Mouse (Mus musculus) hindbrain, embryonic 15.5 days (tissue): Measurements from ENCODE around the gene Stk11. TPM values are rescaled to one million over a fixed set of nuclear protein-coding genes. Genes with fewer than 3 reads are reported as not detected.
"Not testable (repeated sequence)": the region's sequence is repeated elsewhere in the genome, so short reads cannot be mapped to it uniquely, and the experiment has no call there.

Experiments used
- ATAC-seq: fragments of 200-750 bp; cut with Nextera tagmentation; 2 replicates; pipeline ENCODE4 v1.8.0; 2017; ENCODE audit warnings: low read depth, moderate number of reproducible peaks, moderate TSS enrichment; ENCODE audit not compliant: low FRiP score
- H3K27ac ChIP-seq: fragments of 300-500 bp; sonication (generic); replicated peaks from 2 replicates; pipeline ENCODE4 v1.5.1; 2015; ENCODE audit warnings: mild to moderate bottlenecking, inconsistent platforms
- H3K27me3 ChIP-seq: fragments of 300-500 bp; sonication (generic); 2 replicates; pipeline ENCODE4 v1.6.1; 2015; ENCODE audit warnings: control low read depth, inconsistent platforms
- H3K36me3 ChIP-seq: fragments of 300-500 bp; sonication (generic); 2 replicates; pipeline ENCODE4 v1.6.1; 2015; ENCODE audit warnings: control low read depth, inconsistent platforms
- H3K4me1 ChIP-seq: fragments of 300-500 bp; sonication (generic); replicated peaks from 2 replicates; pipeline ENCODE4 v1.6.1; 2015; ENCODE audit warnings: control low read depth, inconsistent platforms
- H3K4me2 ChIP-seq: fragments of 300-500 bp; sonication (generic); 2 replicates; pipeline ENCODE4 v1.6.1; 2015; ENCODE audit warnings: moderate library complexity, mild to moderate bottlenecking, inconsistent platforms
- H3K4me3 ChIP-seq: fragments of 300-500 bp; sonication (generic); 2 replicates; pipeline ENCODE4 v1.5.1; 2015; ENCODE audit warnings: mild to moderate bottlenecking, inconsistent platforms
- H3K9ac ChIP-seq: fragments of 300-500 bp; sonication (generic); 2 replicates; pipeline ENCODE4 v1.6.1; 2015; ENCODE audit warnings: inconsistent platforms
- H3K9me3 ChIP-seq: fragments of 300-500 bp; sonication (generic); 2 replicates; pipeline ENCODE4 v1.6.1; 2016; ENCODE audit warnings: control low read depth, inconsistent platforms
- WGBS: fragments of 180-500 bp; shearing (Covaris S2); methylation state at CpG from one replicate; pipeline ENCODE4 v1.1.7; 2015; 5-methylcytosine and 5-hydroxymethylcytosine counted together
- polyA plus RNA-seq: library from polyadenylated mRNA; unstranded; fragments of >200 nt; fragmentation: Nextera tagmentation; extraction: Ambion mirVana; gene quantifications from 2 replicates; pipeline ENCODE4 v1.2.1, GENCODE M21; 2015

Gene Stk11
- polyA plus RNA-seq, 1 experiment from 2014 or later: 20.0 TPM

GRCm38 (mm10) chr10:80163721-80164120 is 48.1 kb downstream of the Stk11 start:
- Histone ChIP-seq H3K27me3 (no peaks in the 10 kb centered on the region), H3K4me2 (peak overlapping the region; percentile 88; the same call in 1 of the 2 replicates), H3K4me3 (no peak overlapping the region), H3K9ac (no peak overlapping the region), H3K27ac (no peak overlapping the region), H3K9me3 (no peaks in the 10 kb centered on the region), H3K36me3 (no peaks in the 10 kb centered on the region), H3K4me1 (peaks cover 66% of the 10 kb centered on the region)
- ATAC-seq: no peak
- 80% methylated on average over 8 of the region's 8 CpGs for WGBS

DNA sequence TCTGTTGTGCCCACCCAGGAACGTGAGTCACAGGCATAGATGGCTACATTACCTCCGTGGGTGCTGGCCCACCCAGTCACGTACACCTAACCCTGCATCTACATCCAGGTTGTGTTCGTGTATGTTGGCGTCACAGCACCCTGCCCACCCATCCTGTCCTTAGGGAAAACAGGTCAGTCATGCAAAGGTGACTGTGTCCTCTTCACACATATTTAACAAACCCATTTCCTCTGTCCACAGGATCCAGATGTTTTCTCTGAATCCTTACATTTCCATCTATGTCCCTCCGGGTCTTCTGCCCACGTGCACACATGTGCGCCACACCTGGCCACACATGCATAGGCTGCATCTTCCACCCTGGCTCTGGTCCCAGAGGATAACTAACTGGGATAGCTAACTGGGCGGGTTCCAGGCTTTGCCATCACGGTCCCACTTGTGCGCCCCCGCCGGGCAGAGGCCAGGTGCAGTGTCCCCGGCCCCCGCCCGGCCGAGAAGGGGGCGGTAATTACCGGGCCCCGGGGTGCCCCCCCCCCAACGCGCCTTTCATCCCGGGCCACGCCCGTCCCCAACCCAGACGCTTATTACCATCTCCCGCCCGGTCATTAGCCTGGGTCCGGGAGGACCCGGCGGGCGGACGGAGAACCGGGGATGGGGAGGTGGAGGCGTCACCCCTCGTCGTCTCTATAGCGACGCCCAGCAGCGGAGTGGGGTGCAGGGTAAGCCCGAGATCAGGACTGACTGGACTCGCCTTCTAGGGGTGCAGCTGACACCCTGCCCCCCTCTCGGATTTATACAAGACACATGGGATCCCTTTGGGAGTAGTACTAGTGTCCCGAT is 48.8 kb downstream of the Stk11 start:
- Histone ChIP-seq H3K27ac (peak overlapping the region; percentile 88), H3K27me3 (no peaks in the 10 kb centered on the region), H3K4me1 (peaks cover 66% of the 10 kb centered on the region), H3K36me3 (no peaks in the 10 kb centered on the region), H3K9me3 (no peaks in the 10 kb centered on the region), H3K4me2 (peak overlapping the region; percentile 88), H3K4me3 (peak overlapping the region; percentile 43), H3K9ac (peak overlapping the region; percentile 60)
- peak; percentile 4 for ATAC-seq
- WGBS: 9% methylated on average over 43 of the region's 44 CpGs

DNA sequence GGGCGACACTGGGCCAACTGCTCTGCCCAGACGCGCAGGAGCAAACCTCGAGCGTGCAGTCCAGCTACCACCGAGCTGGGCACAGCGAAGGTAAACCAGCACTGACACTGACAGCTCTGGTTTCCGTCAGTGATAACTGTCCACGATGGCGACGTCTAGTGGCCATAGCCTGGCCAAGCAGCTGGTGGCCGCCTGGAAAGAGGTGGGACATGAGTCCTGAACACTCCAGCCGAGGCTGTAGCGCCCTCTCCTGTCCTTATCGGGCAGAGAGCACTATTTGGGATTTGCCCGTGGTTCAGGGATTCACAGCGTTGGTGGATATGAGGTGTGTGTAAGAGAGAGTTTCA is 49.4 kb downstream of the Stk11 start:
- Histone ChIP-seq H3K4me3 (peak overlapping the region; percentile 43), H3K4me2 (peak overlapping the region; percentile 88), H3K27ac (peak overlapping the region; percentile 88), H3K9me3 (no peaks in the 10 kb centered on the region), H3K27me3 (no peaks in the 10 kb centered on the region), H3K9ac (peak overlapping the region; percentile 60), H3K4me1 (peaks cover 69% of the 10 kb centered on the region), H3K36me3 (peaks cover 1% of the 10 kb centered on the region)
- WGBS: under 1% methylated on average over 17 of the region's 17 CpGs
- peak; percentile 49 for ATAC-seq

GRCm38 (mm10) chr10:80165392-80166128 is 50.0 kb downstream of the Stk11 start, which contains the start of gene Cirbp:
Gene Cirbp, plus strand, starts transcription at chr10:80165985.
- H3K4me3 ChIP-seq: peak within 1 kb of the TSS; percentile 80
- H3K27me3 ChIP-seq: no peaks in the 10 kb centered on the region
- peak within 1 kb of the TSS; percentile 88 for H3K4me2 ChIP-seq
- H3K9me3 ChIP-seq: no peaks in the 10 kb centered on the region
- no peak for ATAC-seq
- H3K36me3 ChIP-seq: peaks cover 7% of the 10 kb centered on the region
- peak within 1 kb of the TSS; percentile 60 for H3K9ac ChIP-seq
- peak within 1 kb of the TSS; percentile 99 for H3K27ac ChIP-seq
- 10% methylated on average over 20 of the region's 20 CpGs for WGBS
- H3K4me1 ChIP-seq: peaks cover 67% of the 10 kb centered on the region

GRCm38 (mm10) chr10:80166136-80166535 is 50.5 kb downstream of the Stk11 start:
- WGBS: 83% methylated on average over 4 of the region's 4 CpGs
- H3K9me3 ChIP-seq, ATAC-seq, H3K27me3 ChIP-seq: not testable (repeated sequence)
- H3K4me1 ChIP-seq: peaks cover 61% of the 10 kb centered on the region
- peaks cover 13% of the 10 kb centered on the region for H3K36me3 ChIP-seq
- peak overlapping the region; percentile 34; the same call in 1 of the 2 replicates for H3K9ac ChIP-seq
- peak overlapping the region; percentile 88 for H3K4me2 ChIP-seq
- peak overlapping the region; percentile 99 for H3K27ac ChIP-seq
- H3K4me3 ChIP-seq: peak overlapping the region; percentile 43; the same call in 1 of the 2 replicates

DNA sequence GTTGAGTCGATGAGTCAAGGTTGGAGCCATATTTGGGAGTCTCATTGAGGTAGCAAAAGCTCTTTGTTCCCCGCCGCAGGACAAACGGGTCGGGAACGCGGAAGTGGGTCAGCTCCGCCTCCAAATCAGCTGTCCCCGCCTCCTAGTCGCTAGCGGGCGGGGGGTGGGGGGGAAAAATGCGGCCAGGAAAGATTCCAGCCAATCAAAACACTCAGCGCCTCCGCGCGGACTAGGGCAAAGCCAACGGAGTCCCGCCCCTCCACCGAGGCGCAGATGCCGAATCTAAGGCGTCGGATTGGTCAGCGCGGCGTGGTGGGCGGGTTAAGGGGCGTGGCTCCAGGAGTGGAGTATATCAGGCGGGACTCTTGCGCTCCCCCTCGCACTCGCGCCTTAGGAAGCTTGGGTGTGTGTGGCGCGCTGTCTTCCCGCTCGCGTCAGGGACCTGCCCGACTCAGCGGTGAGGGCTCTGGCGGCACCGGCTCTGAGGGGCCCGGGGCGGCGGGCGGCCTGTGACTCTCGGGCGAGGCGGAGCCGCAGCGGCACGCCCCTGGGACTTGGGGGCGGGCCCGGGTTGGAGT is 51.9 kb downstream of the Stk11 start:
- Histone ChIP-seq H3K4me1 (peaks cover 65% of the 10 kb centered on the region), H3K27me3 (no peaks in the 10 kb centered on the region), H3K9ac (peak overlapping the region; percentile 97), H3K36me3 (peaks cover 25% of the 10 kb centered on the region), H3K4me3 (peak overlapping the region; percentile 80), H3K9me3 (no peaks in the 10 kb centered on the region), H3K27ac (peak overlapping the region; percentile 99), H3K4me2 (peak overlapping the region; percentile 88)
- WGBS: under 1% methylated on average over 55 of the region's 55 CpGs
- peak; percentile 92 for ATAC-seq

DNA sequence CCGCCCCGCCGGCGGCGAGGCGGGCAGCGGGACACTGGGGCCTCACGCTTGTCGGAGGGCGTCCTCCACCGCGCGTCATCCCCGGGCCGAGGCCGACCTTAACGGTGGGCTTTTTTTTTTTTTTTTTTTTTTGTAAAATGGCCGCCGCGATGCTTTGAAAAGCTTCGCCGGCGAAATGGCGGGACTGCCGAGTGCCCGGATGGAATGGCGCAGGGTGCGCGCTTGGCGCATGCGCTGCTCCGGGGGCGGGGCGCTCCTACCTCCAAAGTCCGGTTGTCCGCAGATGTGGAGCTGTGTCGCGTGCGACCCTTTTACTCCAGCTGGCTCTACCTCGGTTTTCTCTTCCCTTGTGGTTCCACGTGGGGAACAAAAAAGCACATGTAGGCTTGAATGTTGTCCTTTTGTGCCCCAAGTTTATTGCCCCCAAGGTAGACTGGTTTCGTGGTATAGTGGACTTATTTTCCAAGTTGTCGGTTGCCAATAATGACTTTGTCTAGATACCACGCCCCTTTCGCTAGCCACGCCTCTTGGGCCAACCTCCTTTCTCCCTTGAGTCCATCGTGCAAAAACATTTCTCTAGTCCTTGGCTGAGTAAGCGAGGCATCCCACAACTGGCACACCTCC is 52.5 kb downstream of the Stk11 start:
- ATAC-seq: peak; percentile 24; the same call in 1 of the 2 replicates
- Histone ChIP-seq H3K9ac (peak overlapping the region; percentile 97), H3K4me3 (peak overlapping the region; percentile 80), H3K9me3 (no peaks in the 10 kb centered on the region), H3K27me3 (no peaks in the 10 kb centered on the region), H3K36me3 (peaks cover 25% of the 10 kb centered on the region), H3K4me2 (peak overlapping the region; percentile 67), H3K4me1 (peaks cover 69% of the 10 kb centered on the region), H3K27ac (peak overlapping the region; percentile 99)
- WGBS: under 1% methylated on average over 48 of the region's 48 CpGs

DNA sequence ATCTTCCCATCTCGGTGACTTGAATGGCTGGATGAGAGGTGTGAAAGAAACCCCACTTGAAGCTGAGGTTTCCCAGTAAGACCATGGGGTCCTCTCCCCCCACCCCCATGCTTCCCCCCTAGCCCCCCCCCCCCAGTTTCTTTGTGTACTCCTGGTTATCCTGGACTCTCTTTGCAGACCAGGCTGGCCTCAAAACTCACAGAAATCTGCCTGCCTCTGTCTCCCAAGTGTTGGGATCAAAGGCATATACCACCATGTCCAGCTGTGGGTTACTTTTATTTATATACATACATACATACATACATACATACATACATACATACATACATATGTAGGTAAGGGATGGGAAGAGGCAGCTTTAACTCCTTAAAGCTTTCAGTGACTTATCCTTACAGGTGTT is 53.5 kb downstream of the Stk11 start:
- H3K4me3 ChIP-seq: peak overlapping the region; percentile 80
- no peaks in the 10 kb centered on the region for H3K9me3 ChIP-seq
- WGBS: 45% methylated on average over 1 of the region's 1 CpGs
- peak overlapping the region; percentile 67 for H3K4me2 ChIP-seq
- H3K27me3 ChIP-seq: no peaks in the 10 kb centered on the region
- H3K27ac ChIP-seq: no peak overlapping the region
- ATAC-seq: no peak
- peaks cover 69% of the 10 kb centered on the region for H3K4me1 ChIP-seq
- H3K36me3 ChIP-seq: peaks cover 25% of the 10 kb centered on the region
- H3K9ac ChIP-seq: peak overlapping the region; percentile 97

GRCm38 (mm10) chr10:80169651-80170050 is 54.0 kb downstream of the Stk11 start:
- ATAC-seq: no peak
- no peaks in the 10 kb centered on the region for H3K9me3 ChIP-seq
- no peak overlapping the region; the same call in 1 of the 2 replicates for H3K9ac ChIP-seq
- peaks cover 64% of the 10 kb centered on the region for H3K4me1 ChIP-seq
- peaks cover 25% of the 10 kb centered on the region for H3K36me3 ChIP-seq
- no peak overlapping the region for H3K4me3 ChIP-seq
- H3K27ac ChIP-seq: no peak overlapping the region
- WGBS: 93% methylated on average over 7 of the region's 7 CpGs
- no peaks in the 10 kb centered on the region for H3K27me3 ChIP-seq
- peak overlapping the region; percentile 67; the same call in 1 of the 2 replicates for H3K4me2 ChIP-seq

DNA sequence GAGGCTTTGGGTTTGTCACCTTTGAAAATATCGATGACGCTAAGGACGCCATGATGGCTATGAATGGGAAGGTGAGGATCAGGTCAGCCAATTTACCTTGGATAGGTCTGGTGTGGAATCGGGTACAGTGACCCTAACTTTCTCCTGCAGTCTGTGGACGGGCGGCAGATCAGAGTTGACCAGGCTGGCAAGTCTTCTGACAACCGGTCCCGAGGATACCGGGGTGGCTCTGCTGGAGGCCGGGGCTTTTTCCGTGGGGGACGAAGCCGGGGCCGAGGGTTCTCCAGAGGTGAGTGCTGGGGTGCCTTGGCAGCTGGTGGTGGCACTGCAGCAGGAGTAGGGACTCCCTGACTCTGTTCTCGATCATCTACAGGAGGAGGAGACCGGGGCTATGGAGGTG is 54.4 kb downstream of the Stk11 start:
- no peak for ATAC-seq
- H3K9ac ChIP-seq: no peak overlapping the region
- peaks cover 61% of the 10 kb centered on the region for H3K4me1 ChIP-seq
- no peak overlapping the region for H3K4me2 ChIP-seq
- 95% methylated on average over 16 of the region's 16 CpGs for WGBS
- H3K4me3 ChIP-seq: no peak overlapping the region
- no peaks in the 10 kb centered on the region for H3K27me3 ChIP-seq
- H3K27ac ChIP-seq: no peak overlapping the region
- peaks cover 25% of the 10 kb centered on the region for H3K36me3 ChIP-seq
- H3K9me3 ChIP-seq: no peaks in the 10 kb centered on the region

- no peak overlapping the region for H3K4me3 ChIP-seq
- H3K27ac ChIP-seq: no peak overlapping the region
- no peaks in the 10 kb centered on the region for H3K9me3 ChIP-seq
- no peak overlapping the region for H3K9ac ChIP-seq
- H3K27me3 ChIP-seq: no peaks in the 10 kb centered on the region
- no peak for ATAC-seq
- peaks cover 57% of the 10 kb centered on the region for H3K4me1 ChIP-seq
- peaks cover 25% of the 10 kb centered on the region for H3K36me3 ChIP-seq
- WGBS: 97% methylated on average over 19 of the region's 19 CpGs
- no peak overlapping the region for H3K4me2 ChIP-seq
Measured at GRCm38 (mm10) chr10:80170601-80171021, 55.0 kb downstream of the Stk11 start.
